Mouse (Mus musculus): Measurements from ENCODE around the gene Pdlim7.

DNA sequence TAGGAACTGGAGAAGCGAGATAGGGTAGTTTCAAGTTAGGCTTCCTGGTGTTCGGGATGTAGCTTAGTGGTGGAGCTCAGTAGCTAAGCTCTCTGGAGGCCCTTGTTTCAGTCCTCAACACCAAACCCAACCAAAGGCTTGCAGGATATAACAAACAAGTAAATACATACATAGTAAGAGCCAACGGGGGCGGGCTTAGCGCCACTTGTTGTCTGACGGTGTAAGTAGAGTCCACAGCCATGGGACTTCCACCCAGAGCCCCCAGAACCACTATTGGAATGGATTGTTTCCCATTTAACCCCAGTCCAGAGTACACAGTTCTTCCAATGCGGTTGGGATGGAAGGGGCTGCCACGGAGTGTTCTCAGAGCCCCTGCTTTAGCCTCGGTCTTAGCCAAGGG lies 352 bp upstream of the Pdlim7 start:
- no peak for TF ChIP-seq CTCF (IDR thresholded peaks at IDR 0.05; ENCODE audit: low read depth, low read length)
- TF ChIP-seq POLR2A (IDR thresholded peaks at IDR 0.05; ENCODE audit: borderline replicate concordance, low read depth, low read length): no peak

Data from bone marrow macrophage, adult 2 months (primary cell).